Mouse (Mus musculus): Measurements from ENCODE around the gene Defb10. TPM values are rescaled to one million over a fixed set of nuclear protein-coding genes. Genes with fewer than 3 reads are reported as not detected.
"Not testable (repeated sequence)": the region's sequence is repeated elsewhere in the genome, so short reads cannot be mapped to it uniquely, and the experiment has no call there.

Gene Defb10
- not detected in 2 replicates for polyA plus RNA-seq (2015; fragmentation: Nextera tagmentation; extraction: Ambion mirVana)

DNA sequence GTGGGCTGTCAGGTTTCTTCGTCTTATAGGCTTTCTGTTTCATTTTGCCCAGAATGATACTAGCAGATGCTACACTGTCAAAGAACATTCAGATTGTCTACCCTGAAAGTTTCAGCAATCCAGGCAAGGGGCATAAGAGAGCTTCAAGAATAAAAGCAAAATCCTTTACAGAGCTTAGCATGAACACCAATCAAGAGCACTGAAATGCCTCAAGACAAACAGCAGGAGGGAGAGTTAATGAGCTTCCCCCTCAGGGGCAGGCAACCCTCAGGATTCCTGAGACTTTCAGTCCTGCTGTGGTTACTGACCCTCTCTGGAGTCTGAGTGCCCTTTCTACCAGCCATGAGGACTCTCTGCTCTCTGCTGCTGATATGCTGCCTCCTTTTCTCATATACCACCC lies at the start of gene Defb10:
Gene Defb10 (plus strand): TSS at position 316 of the 400 bp plus-strand sequence.
- ATAC-seq (ENCODE audit: insufficient number of reproducible peaks, low FRiP score, low TSS enrichment, low read depth); H3K9ac ChIP-seq; H3K36me3 ChIP-seq; H3K4me1 ChIP-seq; H3K27me3 ChIP-seq; H3K9me3 ChIP-seq; H3K4me3 ChIP-seq; H3K4me2 ChIP-seq; H3K27ac ChIP-seq: not testable (repeated sequence)
- 50% methylated on average over 1 of the region's 1 CpGs for WGBS

DNA sequence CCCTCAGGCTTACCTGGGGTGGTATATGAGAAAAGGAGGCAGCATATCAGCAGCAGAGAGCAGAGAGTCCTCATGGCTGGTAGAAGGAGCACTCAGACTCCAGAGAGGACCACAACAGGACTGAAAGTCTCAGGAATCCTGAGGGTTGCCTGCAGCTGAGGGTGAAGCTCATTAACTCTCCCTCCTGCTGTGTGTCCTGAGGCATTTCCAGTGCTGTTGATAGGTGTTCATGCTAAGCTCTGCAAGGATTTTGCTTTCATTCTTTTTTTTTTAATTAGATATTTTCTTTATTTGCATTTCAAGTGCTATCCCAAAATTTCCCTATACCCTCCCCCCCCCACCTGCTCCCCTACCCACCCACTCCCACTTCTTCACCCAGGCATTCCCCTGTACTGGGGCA lies 26.6 kb downstream of the Defb10 start, which contains the start of gene Defb9:
Gene Defb9 (minus strand): TSS at position 101 of the 400 bp plus-strand sequence.
- not testable (repeated sequence) for H3K27me3 ChIP-seq; H3K9me3 ChIP-seq; H3K4me3 ChIP-seq; H3K4me2 ChIP-seq; H3K36me3 ChIP-seq; ATAC-seq (ENCODE audit: insufficient number of reproducible peaks, low FRiP score, low TSS enrichment, low read depth); H3K4me1 ChIP-seq; H3K27ac ChIP-seq; H3K9ac ChIP-seq

DNA sequence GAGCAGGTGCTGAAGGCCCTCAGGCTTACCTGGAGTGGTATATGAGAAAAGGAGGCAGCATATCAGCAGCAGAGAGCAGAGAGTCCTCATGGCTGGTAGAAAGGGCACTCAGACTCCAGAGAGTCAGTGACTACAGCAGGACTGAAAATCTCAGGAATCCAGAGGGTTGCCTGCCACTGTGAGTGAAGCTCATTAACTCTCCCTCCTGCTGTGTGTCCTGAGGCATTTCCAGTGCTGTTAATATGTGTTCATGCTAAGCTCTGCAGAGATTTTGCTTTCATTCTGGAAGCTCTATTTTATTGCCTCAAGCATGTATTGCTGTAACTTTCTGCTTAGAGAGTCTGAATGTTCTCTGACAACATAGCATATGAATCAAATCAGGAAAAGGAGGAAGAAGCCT lies 47.6 kb downstream of the Defb10 start, which contains the start of gene Defb11:
Gene Defb11 (minus strand): TSS at position 123 of the 400 bp plus-strand sequence.
- H3K36me3 ChIP-seq; H3K4me2 ChIP-seq; H3K9ac ChIP-seq; H3K4me3 ChIP-seq; H3K4me1 ChIP-seq; H3K9me3 ChIP-seq; ATAC-seq (ENCODE audit: insufficient number of reproducible peaks, low FRiP score, low TSS enrichment, low read depth); H3K27me3 ChIP-seq; H3K27ac ChIP-seq: not testable (repeated sequence)

Other genes with a start within 250 kb of the Defb10 start
- not detected in 2 replicates for gene Defa26, start 240.7 kb upstream of the Defb10 start, polyA plus RNA-seq (2015; fragmentation: Nextera tagmentation; extraction: Ambion mirVana)
- not detected in 2 replicates for gene Defa17, start 203.1 kb upstream of the Defb10 start, polyA plus RNA-seq (2015; fragmentation: Nextera tagmentation; extraction: Ambion mirVana)
- not detected in 2 replicates for gene Defa34, start 193.1 kb upstream of the Defb10 start, polyA plus RNA-seq (2015; fragmentation: Nextera tagmentation; extraction: Ambion mirVana)
- not detected in 2 replicates for gene AY761184, start 155.3 kb upstream of the Defb10 start, polyA plus RNA-seq (2015; fragmentation: Nextera tagmentation; extraction: Ambion mirVana)
- gene Defa24, start 124.4 kb upstream of the Defb10 start, polyA plus RNA-seq (2015; fragmentation: Nextera tagmentation; extraction: Ambion mirVana): not detected in 2 replicates
- not detected in 2 replicates for gene Defb50, start 35.4 kb upstream of the Defb10 start, polyA plus RNA-seq (2015; fragmentation: Nextera tagmentation; extraction: Ambion mirVana)
- 1.3 TPM in 1 of 2 replicates, not detected in the other for gene Defb2, start 19.0 kb upstream of the Defb10 start, polyA plus RNA-seq (2015; fragmentation: Nextera tagmentation; extraction: Ambion mirVana)
- gene Defb9, start 26.5 kb downstream of the Defb10 start, polyA plus RNA-seq (2015; fragmentation: Nextera tagmentation; extraction: Ambion mirVana): not detected in 2 replicates
- gene Defb11, start 47.5 kb downstream of the Defb10 start, polyA plus RNA-seq (2015; fragmentation: Nextera tagmentation; extraction: Ambion mirVana): not detected in 2 replicates
- gene Defb15, start 73.8 kb downstream of the Defb10 start, polyA plus RNA-seq (2015; fragmentation: Nextera tagmentation; extraction: Ambion mirVana): not detected in 2 replicates
- not detected in 2 replicates for gene Defb35, start 79.5 kb downstream of the Defb10 start, polyA plus RNA-seq (2015; fragmentation: Nextera tagmentation; extraction: Ambion mirVana)
- not detected in 2 replicates for gene Defb13, start 87.9 kb downstream of the Defb10 start, polyA plus RNA-seq (2015; fragmentation: Nextera tagmentation; extraction: Ambion mirVana)
- not detected in 2 replicates for gene Fam90a1a, start 99.8 kb downstream of the Defb10 start, polyA plus RNA-seq (2015; fragmentation: Nextera tagmentation; extraction: Ambion mirVana)
- not detected in 2 replicates for gene Ccdc70, start 110.9 kb downstream of the Defb10 start, polyA plus RNA-seq (2015; fragmentation: Nextera tagmentation; extraction: Ambion mirVana)
- gene Atp7b, start 201.4 kb downstream of the Defb10 start, polyA plus RNA-seq (2015; fragmentation: Nextera tagmentation; extraction: Ambion mirVana): 0.27 and 0.29 TPM in 2 replicates
- gene Alg11, start 201.8 kb downstream of the Defb10 start, polyA plus RNA-seq (2015; fragmentation: Nextera tagmentation; extraction: Ambion mirVana): 32.6 and 35.6 TPM in 2 replicates

Data from limb, embryonic 15.5 days (tissue).